In genomic region chr7:25680514-25681258, GRCm38 (mm10) we compare ENCODE assay signal across 8 mouse cellular contexts. TPM values are rescaled to one million over a fixed set of nuclear protein-coding genes. Genes with fewer than 3 reads are reported as not detected.
DNase-seq lines count a peak whose midpoint lies in the region; ATAC-seq and TF ChIP-seq lines count a peak whose summit lies in the region.

Gene B9d2 (plus strand): TSS chr7:25680780.

- peaks cover 7% of the 10 kb centered on the region for H3K27me3 ChIP-seq in embryonic facial prominence, embryonic 15.5 days
- H3K27me3 ChIP-seq in kidney, embryonic 14.5 days (ENCODE audit: control insufficient read depth, insufficient read depth, low read length) = peaks cover 7% of the 10 kb centered on the region
- H3K27me3 ChIP-seq in limb, embryonic 15.5 days = peaks cover 1% of the 10 kb centered on the region; the same call in 1 of the 2 replicates

- no peak for TF ChIP-seq CTCF in bone marrow, adult 2 months (IDR thresholded peaks at IDR 0.05; ENCODE audit: control insufficient read depth, insufficient read depth, low read length)

- H3K9ac ChIP-seq in embryonic facial prominence, embryonic 15.5 days = peak within 1 kb of the TSS; percentile 44
- peak within 1 kb of the TSS; percentile 62 for H3K9ac ChIP-seq in kidney, embryonic 14.5 days (ENCODE audit: low read depth, low read length)
- peak within 1 kb of the TSS; percentile 52; the same call in 1 of the 2 replicates for H3K9ac ChIP-seq in limb, embryonic 15.5 days

- peak within 1 kb of the TSS; percentile 87 for H3K4me3 ChIP-seq in bone marrow, adult 2 months (replicated peaks; ENCODE audit: control insufficient read depth, low read depth, low read length)
- H3K4me3 ChIP-seq in embryonic facial prominence, embryonic 15.5 days (replicated peaks) = peak within 1 kb of the TSS; percentile 63
- H3K4me3 ChIP-seq in kidney, embryonic 14.5 days (ENCODE audit: low read length) = peak within 1 kb of the TSS; percentile 61
- peak within 1 kb of the TSS; percentile 72 for H3K4me3 ChIP-seq in limb, embryonic 15.5 days

- under 1% methylated on average over 46 of the region's 46 CpGs for WGBS in bone marrow, adult 2 months
- under 1% methylated on average over 46 of the region's 46 CpGs for WGBS in embryonic facial prominence, embryonic 15.5 days
- WGBS in kidney, embryonic 14.5 days = under 1% methylated on average over 46 of the region's 46 CpGs
- WGBS in limb, embryonic 15.5 days = under 1% methylated on average over 46 of the region's 46 CpGs

- peak; percentile 100 for DNase-seq in 416B (ENCODE audit: low read depth)
- DNase-seq in heart, adult 9 months (ENCODE audit: low spot score in 2 of 2) = peak; percentile 97 to 98
- peak; percentile 94 to 98 for DNase-seq in monocyte, adult 2 months (ENCODE audit: low read depth in 1 of 2, low spot score in 2 of 2)
- peak; percentile 97 to 99 for DNase-seq in spleen, postnatal 36 days (ENCODE audit: low spot score in 2 of 2)

- H3K36me3 ChIP-seq in embryonic facial prominence, embryonic 15.5 days = no peaks in the 10 kb centered on the region
- no peaks in the 10 kb centered on the region for H3K36me3 ChIP-seq in kidney, embryonic 14.5 days (ENCODE audit: control insufficient read depth, insufficient read depth, low read length)
- H3K36me3 ChIP-seq in limb, embryonic 15.5 days = no peaks in the 10 kb centered on the region

- ATAC-seq in embryonic facial prominence, embryonic 15.5 days (ENCODE audit: insufficient number of reproducible peaks, low FRiP score, low TSS enrichment, low read depth) = peak; percentile 96
- peak; percentile 97 for ATAC-seq in kidney, embryonic 14.5 days (ENCODE audit: low FRiP score, low TSS enrichment)
- peak; percentile 93 for ATAC-seq in limb, embryonic 15.5 days (ENCODE audit: insufficient number of reproducible peaks, low FRiP score, low TSS enrichment, low read depth)

- TF ChIP-seq POLR2A in bone marrow, adult 2 months (IDR thresholded peaks at IDR 0.05; ENCODE audit: borderline replicate concordance, control insufficient read depth, low read depth, low read length) = peak; percentile 53; the same call in 1 of the 2 replicates

- peak within 1 kb of the TSS; percentile 73 for H3K4me2 ChIP-seq in embryonic facial prominence, embryonic 15.5 days (replicated peaks)
- peak within 1 kb of the TSS; percentile 54 for H3K4me2 ChIP-seq in kidney, embryonic 14.5 days (replicated peaks; ENCODE audit: low read depth, low read length)
- peak within 1 kb of the TSS; percentile 65 for H3K4me2 ChIP-seq in limb, embryonic 15.5 days

- no peaks in the 10 kb centered on the region for H3K9me3 ChIP-seq in embryonic facial prominence, embryonic 15.5 days (replicated peaks)
- no peaks in the 10 kb centered on the region for H3K9me3 ChIP-seq in kidney, embryonic 14.5 days (ENCODE audit: control insufficient read depth, low read length)
- H3K9me3 ChIP-seq in limb, embryonic 15.5 days = no peaks in the 10 kb centered on the region

- peaks cover 24% of the 10 kb centered on the region for H3K4me1 ChIP-seq in bone marrow, adult 2 months (ENCODE audit: control insufficient read depth, insufficient read depth, low read length)
- peaks cover 30% of the 10 kb centered on the region for H3K4me1 ChIP-seq in embryonic facial prominence, embryonic 15.5 days
- peaks cover 10% of the 10 kb centered on the region; the same call in 1 of the 2 replicates for H3K4me1 ChIP-seq in kidney, embryonic 14.5 days (ENCODE audit: control insufficient read depth, insufficient read depth, low read length)
- peaks cover 28% of the 10 kb centered on the region for H3K4me1 ChIP-seq in limb, embryonic 15.5 days

- H3K27ac ChIP-seq in bone marrow, adult 2 months (ENCODE audit: control insufficient read depth, insufficient read depth, low read depth, low read length, poor library complexity) = peak within 1 kb of the TSS; percentile 97
- H3K27ac ChIP-seq in embryonic facial prominence, embryonic 15.5 days (replicated peaks) = peak within 1 kb of the TSS; percentile 93
- H3K27ac ChIP-seq in kidney, embryonic 14.5 days (ENCODE audit: low read depth, low read length) = peak within 1 kb of the TSS; percentile 84
- H3K27ac ChIP-seq in limb, embryonic 15.5 days = peak within 1 kb of the TSS; percentile 97

RNA-seq across cellular contexts. Expression of gene B9d2, which starts in this region (rescaled TPM):
- polyA plus RNA-seq in bone marrow, adult 2 months (2011; ENCODE audit: insufficient read depth, insufficient read length, low replicate concordance, missing spikeins) = 19.1 and 40.8 TPM in 2 replicates
- polyA plus RNA-seq in embryonic facial prominence, embryonic 15.5 days (2015; fragmentation: Nextera tagmentation; extraction: Ambion mirVana) = 29.0 and 31.3 TPM in 2 replicates
- polyA plus RNA-seq in kidney, embryonic 14.5 days (2014; fragmentation: Nextera tagmentation; extraction: Ambion mirVana) = 33.6 and 36.5 TPM in 2 replicates
- polyA plus RNA-seq in limb, embryonic 15.5 days (2015; fragmentation: Nextera tagmentation; extraction: Ambion mirVana) = 24.9 and 29.1 TPM in 2 replicates

Comparison
In these comparisons a context has a peak if more than half of its experiments do, and no peak if none do; other contexts are left out.
1. Peak in every context shown above with its lines: DNase-seq, ATAC-seq, H3K4me3 ChIP-seq and H3K27ac ChIP-seq.